Mouse (Mus musculus) MEL (cell line): ENCODE results near the gene Mff. TPM values are rescaled to one million over a fixed set of nuclear protein-coding genes. Genes with fewer than 3 reads are reported as not detected.

Experiments used
- DNase-seq: peaks from one replicate; pipeline ENCODE4 v3.0.0; 2011; ENCODE audit warnings: low read depth, low spot score
- H3K27ac ChIP-seq: 2 replicates; pipeline ENCODE4 v1.5.1; 2012; ENCODE audit warnings: low read depth, mild to moderate bottlenecking, control low read depth, low read length, moderate library complexity; ENCODE audit not compliant: control insufficient read depth
- H3K27me3 ChIP-seq, 2 experiments: fragments of 150-350 bp in 1 of 2; sonication (generic) in 1 of 2; 2 replicates each; pipeline ENCODE4 v1.6.1; 2012; ENCODE audit warnings: low read length in 2 of 2, mild to moderate bottlenecking in 2 of 2, improper control_type of control experiment in 1 of 2, moderate library complexity in 1 of 2; ENCODE audit not compliant: insufficient read depth in 2 of 2, control insufficient read depth in 1 of 2
- H3K36me3 ChIP-seq, 2 experiments: 2 replicates each; pipeline ENCODE4 v1.6.1; 2012 to 2014; ENCODE audit warnings: low read length in 2 of 2, improper control_type of control experiment in 1 of 2, inconsistent platforms in 1 of 2, mild to moderate bottlenecking in 1 of 2; ENCODE audit not compliant: insufficient read depth in 2 of 2, control insufficient read depth in 1 of 2
- H3K4me1 ChIP-seq, 2 experiments: fragments of 150-350 bp in 1 of 2; sonication (generic) in 1 of 2; 2 replicates each; pipeline ENCODE4 v1.6.1; 2012; ENCODE audit warnings: low read length in 2 of 2, improper control_type of control experiment in 1 of 2, mild to moderate bottlenecking in 1 of 2; ENCODE audit not compliant: insufficient read depth in 2 of 2, control insufficient read depth in 1 of 2
- H3K4me3 ChIP-seq, 2 experiments: fragments of 150-350 bp in 1 of 2; sonication (generic) in 1 of 2; 2 replicates each; pipeline ENCODE4 v1.5.1; 2012; ENCODE audit warnings: low read depth in 2 of 2, low read length in 2 of 2, mild to moderate bottlenecking in 2 of 2, moderate library complexity in 2 of 2, control low read depth in 1 of 2, improper control_type of control experiment in 1 of 2; ENCODE audit not compliant: control insufficient read depth in 1 of 2, insufficient read depth in 1 of 2
- H3K79me2 ChIP-seq: 2 replicates; pipeline ENCODE4 v1.6.1; 2012; ENCODE audit warnings: mild to moderate bottlenecking, low read length, moderate library complexity; ENCODE audit not compliant: control insufficient read depth, poor library complexity, insufficient read depth
- H3K9ac ChIP-seq: 2 replicates; pipeline ENCODE4 v1.6.1; 2012; ENCODE audit warnings: low read depth, mild to moderate bottlenecking, control low read depth, low read length, moderate library complexity; ENCODE audit not compliant: control insufficient read depth, poor library complexity, severe bottlenecking
- H3K9me3 ChIP-seq: fragments of 150-350 bp; sonication (generic); replicated peaks from 2 replicates; pipeline ENCODE4 v1.6.1; 2012; ENCODE audit warnings: mild to moderate bottlenecking, low read length, improper control_type of control experiment, moderate library complexity; ENCODE audit not compliant: insufficient read depth
- CTCF ChIP-seq, 3 experiments: IDR thresholded peaks in 2 of 3; conservative IDR thresholded peaks in 1 of 3; 2 replicates each; pipeline ENCODE4 v1.5.1; 2011 to 2012; ENCODE audit warnings: low read length in 3 of 3, low read depth in 2 of 3, mild to moderate bottlenecking in 2 of 3, improper control_type of control experiment in 1 of 3, inconsistent platforms in 1 of 3, mixed read lengths in 1 of 3, moderate library complexity in 1 of 3; ENCODE audit not compliant: control insufficient read depth in 1 of 3, insufficient read depth in 1 of 3, poor library complexity in 1 of 3, severe bottlenecking in 1 of 3
- ELF1 ChIP-seq: IDR thresholded peaks from 2 replicates; pipeline ENCODE4 v1.6.1; 2014; ENCODE audit warnings: low read depth, mild to moderate bottlenecking, inconsistent platforms, low read length, improper control_type of control experiment, moderate library complexity
- ETS1 ChIP-seq: IDR thresholded peaks from 2 replicates; pipeline ENCODE4 v1.6.1; 2012; ENCODE audit warnings: low read depth, mild to moderate bottlenecking, inconsistent platforms, low read length, improper control_type of control experiment, moderate library complexity
- HCFC1 ChIP-seq: IDR thresholded peaks from 2 replicates; pipeline ENCODE4 v1.6.1; 2012; ENCODE audit warnings: low read depth, mild to moderate bottlenecking, inconsistent platforms, low read length, improper control_type of control experiment, moderate library complexity
- MAX ChIP-seq: IDR thresholded peaks from 2 replicates; pipeline ENCODE4 v1.6.1; 2011; ENCODE audit warnings: low read length, improper control_type of control experiment
- MAZ ChIP-seq: IDR thresholded peaks from 2 replicates; pipeline ENCODE4 v1.6.1; 2012; ENCODE audit warnings: low read depth, mild to moderate bottlenecking, inconsistent platforms, low read length, improper control_type of control experiment
- MEF2A ChIP-seq: IDR thresholded peaks from 2 replicates; pipeline ENCODE4 v1.6.1; 2014; ENCODE audit warnings: low read depth, mild to moderate bottlenecking, inconsistent platforms, low read length, improper control_type of control experiment; ENCODE audit not compliant: poor library complexity, insufficient replicate concordance, severe bottlenecking; ENCODE audit errors: extremely low read depth
- MYB ChIP-seq: IDR thresholded peaks from 2 replicates; pipeline ENCODE4 v1.6.1; 2011; ENCODE audit warnings: mild to moderate bottlenecking, low read depth, low read length, improper control_type of control experiment
- MYC ChIP-seq: IDR thresholded peaks from 2 replicates; pipeline ENCODE4 v1.6.1; 2011; ENCODE audit warnings: low read depth, mild to moderate bottlenecking, low read length, improper control_type of control experiment, moderate library complexity
- NELFE ChIP-seq: IDR thresholded peaks from 2 replicates; pipeline ENCODE4 v1.6.1; 2011; ENCODE audit warnings: low read depth, low read length, improper control_type of control experiment
- NRF1 ChIP-seq: IDR thresholded peaks from 2 replicates; pipeline ENCODE4 v1.6.1; 2014; ENCODE audit warnings: low read depth, mild to moderate bottlenecking, inconsistent platforms, low read length, improper control_type of control experiment, moderate library complexity; ENCODE audit not compliant: poor library complexity, insufficient read depth, severe bottlenecking
- POLR2A ChIP-seq, 2 experiments: IDR thresholded peaks; 2 replicates each; pipeline ENCODE4 v1.6.1; 2011 to 2012; ENCODE audit warnings: low read length in 2 of 2, mild to moderate bottlenecking in 2 of 2, control low read depth in 1 of 2, improper control_type of control experiment in 1 of 2, low read depth in 1 of 2, moderate library complexity in 1 of 2; ENCODE audit not compliant: control insufficient read depth in 1 of 2, insufficient read depth in 1 of 2, poor library complexity in 1 of 2
- POLR2AphosphoS2 ChIP-seq: IDR thresholded peaks from 2 replicates; pipeline ENCODE4 v1.6.1; 2011; ENCODE audit warnings: low read length, improper control_type of control experiment
- RAD21 ChIP-seq: IDR thresholded peaks from 2 replicates; pipeline ENCODE4 v1.6.1; 2011; ENCODE audit warnings: mild to moderate bottlenecking, low read depth, low read length, improper control_type of control experiment
- RCOR1 ChIP-seq: IDR thresholded peaks from 2 replicates; pipeline ENCODE4 v1.6.1; 2012; ENCODE audit warnings: low read depth, mild to moderate bottlenecking, inconsistent platforms, low read length, improper control_type of control experiment
- SMC3 ChIP-seq: IDR thresholded peaks from 2 replicates; pipeline ENCODE4 v1.6.1; 2011; ENCODE audit warnings: low read depth, low read length, improper control_type of control experiment
- TBP ChIP-seq: IDR thresholded peaks from 2 replicates; pipeline ENCODE4 v1.8.0; 2011; ENCODE audit warnings: low read depth, low read length, improper control_type of control experiment
- TCF12 ChIP-seq: IDR thresholded peaks from 2 replicates; pipeline ENCODE4 v1.6.1; 2014; ENCODE audit warnings: low read depth, mild to moderate bottlenecking, inconsistent platforms, low read length, improper control_type of control experiment, moderate library complexity
- USF1 ChIP-seq: IDR thresholded peaks from 2 replicates; pipeline ENCODE4 v1.6.1; 2014; ENCODE audit warnings: low read depth, mild to moderate bottlenecking, inconsistent platforms, low read length, improper control_type of control experiment, moderate library complexity
- USF2 ChIP-seq, 2 experiments: IDR thresholded peaks; 2 replicates each; pipeline ENCODE4 v1.6.1; 2011 to 2012; ENCODE audit warnings: improper control_type of control experiment in 2 of 2, low read length in 2 of 2, borderline replicate concordance in 1 of 2, inconsistent platforms in 1 of 2, low read depth in 1 of 2, mild to moderate bottlenecking in 1 of 2; ENCODE audit not compliant: insufficient read depth in 1 of 2
- ZKSCAN1 ChIP-seq: IDR thresholded peaks from 2 replicates; pipeline ENCODE4 v1.6.1; 2012; ENCODE audit warnings: low read depth, mild to moderate bottlenecking, inconsistent platforms, low read length, improper control_type of control experiment, moderate library complexity
- ZMIZ1 ChIP-seq: IDR thresholded peaks from 2 replicates; pipeline ENCODE4 v1.6.1; 2012; ENCODE audit warnings: low read depth, mild to moderate bottlenecking, inconsistent platforms, low read length, improper control_type of control experiment, moderate library complexity
- ZNF384 ChIP-seq: IDR thresholded peaks from 2 replicates; pipeline ENCODE4 v1.6.1; 2012; ENCODE audit warnings: low read depth, mild to moderate bottlenecking, inconsistent platforms, low read length, improper control_type of control experiment
- polyA plus RNA-seq, 2 experiments: library from polyadenylated mRNA; stranded (reverse) in 1 of 2; unstranded in 1 of 2; fragments of >175 nt in 1 of 2; fragments of >200 nt in 1 of 2; gene quantifications; 2 replicates each; pipeline versions ENCODE4 v1.2.1 to v1.2.4; 2012; ENCODE audit warnings: low replicate concordance in 2 of 2, low read depth in 1 of 2; ENCODE audit not compliant: insufficient read length in 2 of 2, insufficient read depth in 1 of 2, missing spikeins in 1 of 2
- total RNA-seq: library from RNA; depleted of rRNA; stranded (reverse); fragments of 300-350 nt; gene quantifications from 2 replicates; pipeline ENCODE4 v1.2.3, GENCODE M21; 2012

The Mff gene
- total and polyA plus RNA-seq, 3 experiments: 86.0 to 195 TPM; not detected in 1

DNA sequence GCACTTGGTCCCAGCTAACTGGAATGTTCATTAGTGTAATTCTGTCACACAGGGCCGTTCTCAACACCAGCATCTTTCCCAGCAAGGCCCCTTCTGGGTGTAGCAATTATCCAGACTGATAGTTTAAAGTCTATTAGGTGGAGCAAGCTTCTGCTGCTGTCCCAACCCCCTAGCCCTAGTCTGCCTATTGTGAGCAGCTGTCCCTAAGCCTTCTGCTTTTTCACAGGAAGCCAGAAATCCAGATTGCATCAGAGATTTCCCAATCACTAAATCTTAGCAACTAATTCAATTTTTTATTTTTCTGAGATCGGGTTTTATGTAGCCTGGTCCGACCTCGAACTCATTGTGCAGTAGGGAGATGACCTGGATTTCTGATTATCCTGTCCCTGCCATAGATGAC is 74.2 kb downstream of the Mff start:
- Histone ChIP-seq H3K9ac (no peak overlapping the region), H3K9me3 (no peaks in the 10 kb centered on the region), H3K36me3 (no peaks in the 10 kb centered on the region), H3K79me2 (no peaks in the 10 kb centered on the region), H3K4me1 (peaks cover 0 to 3% of the 10 kb centered on the region in 2 experiments; a peak in 1 of 4 replicates), H3K27ac (no peak overlapping the region), H3K27me3 (no peaks in the 10 kb centered on the region), H3K4me3 (no peak overlapping the region)
- no peak for DNase-seq
- no peak for TF ChIP-seq ZMIZ1
- no peak for TF ChIP-seq ELF1
- no peak for TF ChIP-seq RCOR1
- TF ChIP-seq USF1: no peak
- TF ChIP-seq TBP: no peak

DNA sequence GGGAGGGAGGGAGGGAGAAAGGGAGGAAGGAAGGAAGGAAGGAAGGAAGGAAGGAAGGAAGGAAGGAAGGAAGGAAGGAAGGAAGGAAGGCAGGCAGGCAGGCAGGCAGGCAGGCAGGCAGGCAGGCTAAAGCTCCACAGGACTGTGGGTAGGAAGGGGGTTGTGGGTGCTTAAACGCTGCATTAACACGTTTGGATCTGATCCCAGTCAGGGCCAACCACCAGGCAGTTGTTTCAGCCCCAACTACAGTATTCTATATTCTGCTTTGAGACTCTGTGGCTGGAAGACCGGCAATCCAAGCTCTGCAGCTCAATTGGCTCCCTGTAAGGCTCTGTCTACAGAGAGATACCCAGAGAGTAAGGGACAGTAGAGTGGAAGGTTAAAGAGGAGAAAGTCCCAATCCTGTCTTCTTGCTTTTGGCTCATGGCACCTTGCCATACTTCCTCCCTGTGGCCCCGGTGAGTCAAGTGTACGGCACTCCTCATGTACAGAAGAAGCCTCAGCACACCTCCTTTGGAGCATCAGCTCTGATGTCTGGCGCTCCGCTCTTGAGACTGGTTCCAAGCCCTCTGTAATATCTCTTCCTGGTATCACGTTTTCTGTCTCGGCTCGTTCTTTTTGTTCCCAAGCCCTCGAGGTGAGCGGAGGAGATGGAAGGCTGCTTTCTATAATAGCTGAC is 76.6 kb downstream of the Mff start:
- no peaks in the 10 kb centered on the region for H3K9me3 ChIP-seq
- H3K4me1 ChIP-seq: no peaks in the 10 kb centered on the region
- H3K27me3 ChIP-seq: no peaks in the 10 kb centered on the region
- TF ChIP-seq RAD21 (no peak), MEF2A (no peak), ZMIZ1 (no peak), ZNF384 (no peak), MYB (no peak), ZKSCAN1 (no peak), RCOR1 (no peak), NELFE (no peak), MAX (no peak), MYC (no peak), SMC3 (no peak), USF2 (IDR thresholded peaks at IDR 0.05; ENCODE audit: borderline replicate concordance in 1 of 2, insufficient read depth in 1 of 2, low read depth in 1 of 2, low read length in 2 of 2) (no peak), CTCF (IDR thresholded peaks at IDR 0.05 in 2 of 3, conservative IDR thresholded peaks at IDR 0.05 in 1 of 3; ENCODE audit: control insufficient read depth in 1 of 3, insufficient read depth in 1 of 3, low read depth in 2 of 3, low read length in 3 of 3, poor library complexity in 1 of 3, severe bottlenecking in 1 of 3) (no peak), POLR2AphosphoS2 (no peak), NRF1 (no peak), POLR2A (IDR thresholded peaks at IDR 0.05; ENCODE audit: control insufficient read depth in 1 of 2, insufficient read depth in 1 of 2, low read depth in 1 of 2, low read length in 2 of 2, poor library complexity in 1 of 2) (no peak), TCF12 (no peak), HCFC1 (no peak), MAZ (no peak), ETS1 (no peak)
- H3K9ac ChIP-seq: no peak overlapping the region
- no peak for DNase-seq
- no peaks in the 10 kb centered on the region for H3K79me2 ChIP-seq
- no peaks in the 10 kb centered on the region for H3K36me3 ChIP-seq
- H3K4me3 ChIP-seq: no peak overlapping the region
- H3K27ac ChIP-seq: no peak overlapping the region
